Mouse (Mus musculus): ENCODE results near the gene Spata17.

DNA sequence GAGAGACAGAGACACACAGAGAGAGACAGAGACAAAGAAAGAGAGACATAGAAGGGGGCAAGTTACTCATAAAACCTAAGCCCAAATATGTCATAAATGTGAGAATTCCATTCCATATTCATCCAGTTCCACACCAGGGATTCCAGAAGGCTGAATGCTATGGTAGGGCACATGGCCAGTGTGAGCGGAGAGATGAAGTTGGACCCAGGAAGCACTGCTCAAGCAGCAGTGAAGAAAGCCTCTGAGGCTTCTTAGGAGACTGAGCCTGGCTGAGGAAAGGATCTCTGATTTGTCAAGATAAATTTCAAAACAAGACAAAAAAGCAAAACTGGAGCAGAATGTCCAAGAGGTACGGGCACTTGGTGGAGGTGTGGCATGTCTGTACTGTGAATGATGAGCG is 90.3 kb downstream of the Spata17 start:
- TF ChIP-seq POLR2A (IDR thresholded peaks at IDR 0.05; ENCODE audit: borderline replicate concordance, extremely low read depth, low read depth, low read length), result no peak
- TF ChIP-seq CTCF (IDR thresholded peaks at IDR 0.05; ENCODE audit: insufficient read depth, low read length), result no peak

Data from lung, adult 2 months (tissue).